Mouse (Mus musculus): ENCODE data around the gene Ckb.

GRCm38 (mm10) chr12:111669961-111670360 lies 2.2 kb downstream of the Ckb start:
- TF ChIP-seq USF1 (IDR thresholded peaks at IDR 0.05; ENCODE audit: low read depth, low read length) = no peak
- no peak for TF ChIP-seq E2F4 (IDR thresholded peaks at IDR 0.05; ENCODE audit: insufficient replicate concordance, low read depth, low read length)
- no peak for TF ChIP-seq POLR2A (IDR thresholded peaks at IDR 0.05; ENCODE audit: low read depth, low read length)
- no peak for TF ChIP-seq EP300 (IDR thresholded peaks at IDR 0.05; ENCODE audit: low read length)
- TF ChIP-seq NRF1 (IDR thresholded peaks at IDR 0.05; ENCODE audit: low read depth, low read length) = no peak

Measured in CH12.LX (cell line).